Mouse (Mus musculus) spleen, adult 2 months (tissue): Measurements from ENCODE around the gene Hsf5.
A peak's percentile ranks its signal among the peaks of the same experiment; 100 is the strongest.

Experiments used
- CTCF ChIP-seq: fragments of 200-500 bp; IDR thresholded peaks from 2 replicates; pipeline ENCODE4 v1.5.1; 2011; ENCODE audit warnings: mild to moderate bottlenecking, inconsistent platforms; ENCODE audit not compliant: insufficient read depth, insufficient read length, insufficient replicate concordance; ENCODE audit errors: extremely low read depth
- POLR2A ChIP-seq: fragments of 200-500 bp; IDR thresholded peaks from 2 replicates; pipeline ENCODE4 v1.6.1; 2011; ENCODE audit warnings: low read depth, low read length, inconsistent platforms

DNA sequence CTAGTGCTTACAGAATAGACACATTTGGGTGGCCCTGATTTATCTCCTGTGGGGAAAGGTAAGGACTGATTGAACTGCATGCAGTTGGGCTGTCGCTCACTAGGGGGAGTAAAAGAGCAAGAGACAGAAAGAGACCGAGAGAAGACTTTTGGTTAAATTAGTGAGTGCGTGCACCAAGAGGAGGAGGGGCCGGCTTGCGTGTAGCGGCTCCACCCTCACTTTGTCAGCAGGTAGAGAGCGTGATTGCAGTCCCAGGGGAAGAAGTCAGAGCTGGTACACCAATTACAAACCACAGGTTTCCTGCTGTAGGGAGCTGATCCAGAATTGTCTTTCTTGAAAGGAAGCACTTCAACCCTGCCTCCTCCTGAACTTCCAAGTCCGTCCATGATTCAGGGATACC, 45.4 kb downstream of the Hsf5 start, which contains the start of gene Rnf43:
- TF ChIP-seq CTCF (peak; percentile 61; the same call in 1 of the 2 replicates), POLR2A (no peak)
